Mouse (Mus musculus) lung, postnatal 0 days (tissue): ENCODE data around the gene Runx2. TPM values are rescaled to one million over a fixed set of nuclear protein-coding genes. Genes with fewer than 3 reads are reported as not detected.
A peak's percentile ranks its signal among the peaks of the same experiment; 100 is the strongest.

ENCODE experiments used
- ATAC-seq: fragments of 200-750 bp; cut with Nextera tagmentation; 2 replicates; pipeline ENCODE4 v1.8.0; 2017; ENCODE audit warnings: moderate library complexity
- DNase-seq: peaks from one replicate; pipeline ENCODE4 v3.0.0-alpha.2; 2016; ENCODE audit warnings: low spot score
- H3K27ac ChIP-seq: fragments of 300-500 bp; sonication (generic); 2 replicates; pipeline ENCODE4 v1.5.1; 2014; ENCODE audit warnings: antibody characterized with exemption, mild to moderate bottlenecking, low read length, mixed read lengths
- H3K27me3 ChIP-seq: fragments of 300-500 bp; sonication (generic); replicated peaks from 2 replicates; pipeline ENCODE4 v1.6.1; 2014; ENCODE audit warnings: low read length, mixed read lengths; ENCODE audit not compliant: insufficient read depth
- H3K36me3 ChIP-seq: fragments of 300-500 bp; sonication (generic); 2 replicates; pipeline ENCODE4 v1.6.1; 2014; ENCODE audit warnings: low read length, mixed read lengths; ENCODE audit not compliant: insufficient read depth
- H3K4me1 ChIP-seq: fragments of 300-500 bp; sonication (generic); 2 replicates; pipeline ENCODE4 v1.6.1; 2014; ENCODE audit warnings: antibody characterized with exemption, low read depth, low read length, mixed read lengths; ENCODE audit not compliant: insufficient read depth
- H3K4me2 ChIP-seq: fragments of 300-500 bp; sonication (generic); replicated peaks from 2 replicates; pipeline ENCODE4 v1.6.1; 2014; ENCODE audit warnings: low read depth, mild to moderate bottlenecking, low read length, moderate library complexity, mixed read lengths
- H3K4me3 ChIP-seq: fragments of 300-500 bp; sonication (generic); 2 replicates; pipeline ENCODE4 v1.5.1; 2014; ENCODE audit warnings: low read depth, low read length
- H3K9ac ChIP-seq: fragments of 300-500 bp; sonication (generic); replicated peaks from 2 replicates; pipeline ENCODE4 v1.6.1; 2014; ENCODE audit warnings: low read depth, mild to moderate bottlenecking
- H3K9me3 ChIP-seq: fragments of 300-500 bp; sonication (generic); 2 replicates; pipeline ENCODE4 v1.6.1; 2016; ENCODE audit warnings: low read length, mixed read lengths
- CTCF ChIP-seq: IDR thresholded peaks from 2 replicates; pipeline ENCODE4 v1.5.1; 2016; ENCODE audit warnings: antibody characterized with exemption, mild to moderate bottlenecking
- EP300 ChIP-seq: IDR thresholded peaks from 2 replicates; pipeline ENCODE4 v1.6.1; 2016; ENCODE audit warnings: antibody characterized with exemption, mild to moderate bottlenecking, control low read depth
- WGBS: fragments of 180-500 bp; shearing (Covaris S2); extraction: QIAGEN DNeasy Blood & Tissue Kit; methylation state at CpG from one replicate; pipeline ENCODE4 v1.1.7; 2014; 5-methylcytosine and 5-hydroxymethylcytosine counted together
- polyA plus RNA-seq: library from polyadenylated mRNA; unstranded; fragments of >200 nt; fragmentation: Nextera tagmentation; extraction: Ambion mirVana; gene quantifications from 2 replicates; pipeline ENCODE4 v1.2.1, GENCODE M21; 2015

Gene Runx2
- polyA plus RNA-seq, 1 experiment from 2014 or later, result 1.1 TPM

DNA sequence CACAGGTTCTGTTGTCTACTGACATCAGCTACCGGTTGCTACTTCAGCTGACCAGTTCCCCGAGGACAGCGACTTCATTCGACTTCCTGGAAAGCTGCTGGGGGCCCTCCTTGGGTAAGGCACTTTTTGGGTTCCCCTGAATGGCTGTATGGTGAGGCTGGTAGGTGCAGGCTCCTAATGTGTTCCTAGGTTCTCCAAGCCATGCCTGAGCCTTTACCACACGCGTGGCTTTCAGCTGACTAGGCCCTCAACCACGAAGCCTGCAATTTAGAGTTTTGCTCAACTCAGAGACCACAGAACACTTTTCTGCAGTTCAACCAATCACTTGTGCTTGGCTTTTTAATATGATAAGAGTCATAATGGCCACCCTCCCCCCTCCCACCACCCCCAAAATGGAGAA is 208.4 kb downstream of the Runx2 start:
- DNase-seq (no peak), ATAC-seq (no peak)
- Histone ChIP-seq H3K4me2 (no peak overlapping the region), H3K9me3 (no peaks in the 10 kb centered on the region), H3K9ac (no peak overlapping the region), H3K4me3 (no peak overlapping the region), H3K27me3 (no peaks in the 10 kb centered on the region), H3K36me3 (no peaks in the 10 kb centered on the region), H3K4me1 (no peaks in the 10 kb centered on the region; the same call in 1 of the 2 replicates), H3K27ac (no peak overlapping the region)
- TF ChIP-seq EP300 (no peak), CTCF (no peak)
- WGBS, result 75% methylated on average over 7 of the region's 7 CpGs

- no peak overlapping the region for H3K4me3 ChIP-seq
- ATAC-seq, result no peak
- no peak overlapping the region for H3K27ac ChIP-seq
- H3K4me2 ChIP-seq, result no peak overlapping the region
- 89% methylated on average over 3 of the region's 3 CpGs for WGBS
- no peaks in the 10 kb centered on the region for H3K9me3 ChIP-seq
- no peaks in the 10 kb centered on the region for H3K27me3 ChIP-seq
- H3K4me1 ChIP-seq, result no peaks in the 10 kb centered on the region; the same call in 1 of the 2 replicates
- no peak overlapping the region for H3K9ac ChIP-seq
- TF ChIP-seq CTCF, result no peak
- no peak for TF ChIP-seq EP300
- H3K36me3 ChIP-seq, result no peaks in the 10 kb centered on the region
- no peak for DNase-seq
Observed at GRCm38 (mm10) chr17:44605749-44606148, 208.8 kb downstream of the Runx2 start.

DNA sequence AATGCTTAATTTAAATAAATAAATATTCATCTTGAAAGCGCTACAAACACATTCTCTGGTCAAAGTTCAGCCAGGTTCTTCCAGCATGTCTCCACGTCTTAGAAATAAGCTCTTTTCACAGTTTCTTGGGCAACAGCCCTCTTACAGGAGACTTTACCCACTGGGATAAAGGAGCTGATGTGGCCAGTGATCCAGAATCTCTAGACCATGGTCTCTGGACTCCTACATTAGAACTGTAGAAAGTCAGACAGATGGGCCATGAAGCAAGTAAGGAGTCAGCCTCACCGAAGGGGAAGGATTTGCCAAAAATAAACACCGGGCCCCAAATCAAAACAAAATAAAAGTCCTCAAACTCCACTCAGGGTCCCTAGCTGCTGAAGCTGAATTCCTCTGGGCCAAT is 211.4 kb downstream of the Runx2 start:
- no peak for DNase-seq
- Histone ChIP-seq H3K36me3 (no peaks in the 10 kb centered on the region), H3K4me2 (no peak overlapping the region), H3K9me3 (no peaks in the 10 kb centered on the region), H3K27ac (no peak overlapping the region), H3K9ac (no peak overlapping the region), H3K4me1 (no peaks in the 10 kb centered on the region; the same call in 1 of the 2 replicates), H3K4me3 (no peak overlapping the region), H3K27me3 (no peaks in the 10 kb centered on the region)
- 76% methylated on average over 4 of the region's 4 CpGs for WGBS
- ATAC-seq, result no peak
- TF ChIP-seq CTCF (no peak), EP300 (no peak)

DNA sequence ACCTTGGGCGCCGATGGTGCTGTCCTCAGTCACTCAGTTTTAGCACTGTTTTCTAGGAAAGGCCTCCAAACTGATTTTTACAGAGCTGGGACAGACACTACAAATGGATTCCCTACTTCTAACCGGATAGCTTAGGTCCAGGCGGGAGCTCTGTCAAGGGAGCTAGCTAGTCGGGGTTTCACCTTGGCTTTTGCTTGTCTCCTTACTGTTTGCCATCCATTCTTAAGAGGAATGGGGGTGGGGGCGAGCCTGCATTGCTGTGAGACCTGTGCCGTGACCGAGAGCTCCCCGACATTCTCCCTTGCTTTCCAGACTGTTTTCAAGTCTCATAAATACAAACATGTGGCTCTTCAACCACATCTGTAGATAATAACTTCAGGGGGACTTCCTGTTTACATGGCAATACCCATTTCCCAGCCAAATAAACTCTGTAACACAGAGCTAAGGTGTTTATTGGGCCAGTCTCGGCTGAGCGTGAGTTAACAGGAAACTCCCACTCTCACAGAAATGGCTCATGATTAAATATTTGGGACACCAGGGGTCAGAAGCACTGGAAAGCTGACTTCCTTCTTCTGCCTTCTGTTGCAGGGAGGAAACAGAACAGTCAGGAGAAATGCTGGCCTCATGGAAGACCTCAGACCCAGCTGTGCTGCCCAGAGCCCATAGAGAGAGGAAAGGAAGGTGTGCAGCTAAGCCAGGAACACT is 213.1 kb downstream of the Runx2 start:
- TF ChIP-seq EP300 (no peak), CTCF (peak; percentile 38)
- H3K9me3 ChIP-seq, result no peaks in the 10 kb centered on the region
- no peak overlapping the region for H3K27ac ChIP-seq
- no peak overlapping the region for H3K9ac ChIP-seq
- no peaks in the 10 kb centered on the region for H3K36me3 ChIP-seq
- no peaks in the 10 kb centered on the region; the same call in 1 of the 2 replicates for H3K4me1 ChIP-seq
- no peak overlapping the region for H3K4me3 ChIP-seq
- ATAC-seq (peak; percentile 25; the same call in 1 of the 2 replicates), DNase-seq (peak; percentile 26)
- 37% methylated on average over 11 of the region's 11 CpGs for WGBS
- no peaks in the 10 kb centered on the region for H3K27me3 ChIP-seq
- no peak overlapping the region for H3K4me2 ChIP-seq

DNA sequence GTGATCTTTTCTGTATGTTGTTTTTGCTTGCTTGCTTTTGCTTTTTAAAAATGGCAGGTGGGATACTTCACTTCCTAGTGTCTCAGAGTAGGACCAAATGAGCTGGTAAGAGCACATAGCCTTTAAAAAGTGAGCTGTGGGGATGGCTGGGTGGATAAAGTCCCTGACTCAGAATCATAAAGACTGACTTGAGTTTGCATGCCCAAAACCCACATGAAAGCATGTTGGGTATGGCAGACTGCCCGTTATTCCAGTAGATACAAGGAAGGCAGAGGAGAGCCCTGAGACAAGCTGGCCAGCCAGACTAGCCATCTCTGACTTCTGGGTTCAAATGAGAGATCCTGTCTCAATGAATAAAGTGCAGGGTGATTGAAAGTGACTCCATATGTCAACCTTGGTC is 214.7 kb downstream of the Runx2 start:
- ATAC-seq, result no peak
- H3K27me3 ChIP-seq, result no peaks in the 10 kb centered on the region
- H3K4me1 ChIP-seq, result no peaks in the 10 kb centered on the region; the same call in 1 of the 2 replicates
- no peaks in the 10 kb centered on the region for H3K9me3 ChIP-seq
- DNase-seq, result no peak
- H3K4me2 ChIP-seq, result no peak overlapping the region
- no peaks in the 10 kb centered on the region for H3K36me3 ChIP-seq
- no peak overlapping the region for H3K4me3 ChIP-seq
- H3K27ac ChIP-seq, result no peak overlapping the region
- no peak overlapping the region for H3K9ac ChIP-seq
- TF ChIP-seq CTCF (no peak), EP300 (no peak)
- 70% methylated on average over 1 of the region's 1 CpGs for WGBS

DNA sequence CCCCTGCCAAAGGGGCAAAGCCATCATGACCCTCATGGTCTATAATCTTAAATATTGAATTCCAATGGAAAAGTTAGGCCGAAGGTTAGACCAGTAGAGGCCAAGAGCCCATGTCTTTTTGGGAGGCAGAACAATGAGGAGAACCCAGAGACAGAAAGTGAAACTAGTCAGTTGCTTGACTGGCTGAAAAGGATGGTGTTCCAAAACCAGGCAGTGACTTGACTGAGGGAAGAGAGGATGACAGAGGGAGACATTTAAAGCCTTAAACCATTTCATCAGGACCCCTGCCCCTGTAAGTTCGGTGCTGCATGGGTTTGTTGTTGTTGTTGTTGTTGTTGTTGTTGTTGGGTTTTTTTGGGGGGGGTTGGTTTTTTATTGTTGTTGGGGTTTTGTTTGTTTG is 215.5 kb downstream of the Runx2 start:
- no peak for ATAC-seq
- TF ChIP-seq CTCF (no peak), EP300 (no peak)
- 89% methylated on average over 2 of the region's 2 CpGs for WGBS

More for the DNA sequence above, 215.5 kb downstream of the Runx2 start:
- H3K4me2 ChIP-seq, result no peak overlapping the region
- H3K9ac ChIP-seq, result no peak overlapping the region
- no peak overlapping the region for H3K4me3 ChIP-seq
- H3K27ac ChIP-seq, result no peak overlapping the region
- H3K9me3 ChIP-seq, result no peaks in the 10 kb centered on the region
- no peaks in the 10 kb centered on the region for H3K36me3 ChIP-seq
- no peaks in the 10 kb centered on the region for H3K27me3 ChIP-seq
- H3K4me1 ChIP-seq, result no peaks in the 10 kb centered on the region; the same call in 1 of the 2 replicates
- DNase-seq, result no peak
